Comparison of ENCODE assay signal across 18 mouse cellular contexts in genomic region chr4:66310315-66311020, GRCm38 (mm10).
DNase-seq lines count a peak whose midpoint lies in the region; ATAC-seq and TF ChIP-seq lines count a peak whose summit lies in the region.
"Had no signal": no experiment of that assay in that cellular context is flagged by ENCODE, and none has a peak within 500 bp of the region (broad histone marks: within the 10 kb centered on the region; RNA-seq: fewer than 3 reads in every experiment).

No protein-coding gene starts in this region.

- 52% methylated on average over 7 of the region's 7 CpGs for WGBS in forebrain, embryonic 14.5 days
- WGBS in forebrain, embryonic 11.5 days = 75% methylated on average over 7 of the region's 7 CpGs
- 70% methylated on average over 7 of the region's 7 CpGs for WGBS in midbrain, embryonic 15.5 days
- WGBS in midbrain, postnatal 0 days = 68% methylated on average over 7 of the region's 7 CpGs
- WGBS in thymus, adult 2 months = 92% methylated on average over 7 of the region's 7 CpGs

- no peak overlapping the region for H3K4me3 ChIP-seq in forebrain, embryonic 14.5 days (ENCODE audit: low read depth, low read length)
- no peak overlapping the region for H3K4me3 ChIP-seq in forebrain, embryonic 11.5 days (ENCODE audit: low read depth, low read length)
- no peak overlapping the region for H3K4me3 ChIP-seq in midbrain, embryonic 15.5 days
- H3K4me3 ChIP-seq in midbrain, postnatal 0 days (ENCODE audit: low read depth, low read length) = no peak overlapping the region
- no peak overlapping the region for H3K4me3 ChIP-seq in thymus, adult 2 months (ENCODE audit: control insufficient read depth, insufficient read depth, low read length)
- H3K4me3 ChIP-seq: embryonic facial prominence, embryonic 13.5 days; heart, adult 2 months; heart, embryonic 12.5 days; hindbrain, embryonic 10.5 days; hindbrain, embryonic 15.5 days had no signal

- no peak overlapping the region for H3K27ac ChIP-seq in forebrain, embryonic 14.5 days (ENCODE audit: low read depth, low read length)
- no peak overlapping the region for H3K27ac ChIP-seq in forebrain, embryonic 11.5 days (ENCODE audit: low read depth, low read length)
- H3K27ac ChIP-seq in midbrain, embryonic 15.5 days = no peak overlapping the region
- no peak overlapping the region for H3K27ac ChIP-seq in midbrain, postnatal 0 days (ENCODE audit: low read depth, low read length)
- H3K27ac ChIP-seq in thymus, adult 2 months (ENCODE audit: control insufficient read depth, insufficient read depth, low read length) = no peak overlapping the region
- H3K27ac ChIP-seq: embryonic facial prominence, embryonic 13.5 days; heart, adult 2 months; hindbrain, embryonic 10.5 days; hindbrain, embryonic 15.5 days had no signal

- TF ChIP-seq POLR2A in brain, embryonic 14.5 days (IDR thresholded peaks at IDR 0.05; ENCODE audit: borderline replicate concordance, extremely low read depth, insufficient read depth, insufficient read length, poor library complexity, severe bottlenecking) = no peak
- no peak for TF ChIP-seq POLR2A in thymus, adult 2 months (IDR thresholded peaks at IDR 0.05; ENCODE audit: control insufficient read depth, extremely low read depth, insufficient read depth, low read length, poor library complexity)

- no peaks in the 10 kb centered on the region for H3K36me3 ChIP-seq in forebrain, embryonic 14.5 days (ENCODE audit: control insufficient read depth, insufficient read depth, low read length)
- no peaks in the 10 kb centered on the region for H3K36me3 ChIP-seq in forebrain, embryonic 11.5 days (ENCODE audit: control insufficient read depth, insufficient read depth, low read length)
- H3K36me3 ChIP-seq in midbrain, embryonic 15.5 days (replicated peaks) = no peaks in the 10 kb centered on the region
- H3K36me3 ChIP-seq in midbrain, postnatal 0 days (ENCODE audit: insufficient read depth, low read length) = no peaks in the 10 kb centered on the region
- no peaks in the 10 kb centered on the region for H3K36me3 ChIP-seq in thymus, adult 2 months (ENCODE audit: control insufficient read depth, insufficient read depth, low read length)
- H3K36me3 ChIP-seq: embryonic facial prominence, embryonic 13.5 days; heart, embryonic 12.5 days; hindbrain, embryonic 10.5 days; hindbrain, embryonic 15.5 days had no signal

- no peak overlapping the region for H3K9ac ChIP-seq in forebrain, embryonic 14.5 days (ENCODE audit: low read length)
- no peak overlapping the region for H3K9ac ChIP-seq in forebrain, embryonic 11.5 days (ENCODE audit: low read length)
- H3K9ac ChIP-seq in midbrain, embryonic 15.5 days = no peak overlapping the region
- H3K9ac ChIP-seq in midbrain, postnatal 0 days (replicated peaks; ENCODE audit: low read length, poor library complexity, severe bottlenecking) = no peak overlapping the region
- H3K9ac ChIP-seq: embryonic facial prominence, embryonic 13.5 days; heart, embryonic 12.5 days; hindbrain, embryonic 15.5 days had no signal

- H3K9me3 ChIP-seq in forebrain, embryonic 14.5 days (replicated peaks; ENCODE audit: control insufficient read depth, low read length) = no peaks in the 10 kb centered on the region
- no peaks in the 10 kb centered on the region for H3K9me3 ChIP-seq in forebrain, embryonic 11.5 days (ENCODE audit: control insufficient read depth, low read length)
- H3K9me3 ChIP-seq in midbrain, embryonic 15.5 days = no peaks in the 10 kb centered on the region
- H3K9me3 ChIP-seq in midbrain, postnatal 0 days (ENCODE audit: low read length) = no peaks in the 10 kb centered on the region
- H3K9me3 ChIP-seq: embryonic facial prominence, embryonic 13.5 days; heart, embryonic 12.5 days; hindbrain, embryonic 10.5 days; hindbrain, embryonic 15.5 days had no signal

- no peak overlapping the region for H3K4me2 ChIP-seq in forebrain, embryonic 14.5 days (ENCODE audit: low read length)
- no peak overlapping the region for H3K4me2 ChIP-seq in forebrain, embryonic 11.5 days (ENCODE audit: low read depth, low read length, severe bottlenecking)
- H3K4me2 ChIP-seq in midbrain, embryonic 15.5 days = no peak overlapping the region
- H3K4me2 ChIP-seq in midbrain, postnatal 0 days (ENCODE audit: low read depth, low read length, poor library complexity, severe bottlenecking) = no peak overlapping the region
- H3K4me2 ChIP-seq: embryonic facial prominence, embryonic 13.5 days; heart, embryonic 12.5 days; hindbrain, embryonic 15.5 days had no signal

- ATAC-seq in forebrain, embryonic 14.5 days = no peak
- ATAC-seq in forebrain, embryonic 11.5 days (replicated peaks; ENCODE audit: low FRiP score) = no peak
- 0 out of 2 replicates have a peak, but pooled peaks have one; percentile 41 for ATAC-seq in midbrain, embryonic 15.5 days (replicated peaks)
- no peak for ATAC-seq in midbrain, postnatal 0 days (ENCODE audit: low FRiP score)
- ATAC-seq: inflammation-experienced regulatory T-cells, adult 6 months had no signal

- intact Hi-C loops in left cerebral cortex, postnatal 10 days (cut with DNase I) = no loop called here

- H3K4me1 ChIP-seq in forebrain, embryonic 14.5 days (ENCODE audit: control insufficient read depth, insufficient read depth, low read length) = peaks cover 8% of the 10 kb centered on the region; the same call in 1 of the 2 replicates
- H3K4me1 ChIP-seq in forebrain, embryonic 11.5 days (replicated peaks; ENCODE audit: control insufficient read depth, insufficient read depth, low read length) = peaks cover 5% of the 10 kb centered on the region; the same call in 1 of the 2 replicates
- H3K4me1 ChIP-seq in midbrain, embryonic 15.5 days = peaks cover 5% of the 10 kb centered on the region; the same call in 1 of the 2 replicates
- no peaks in the 10 kb centered on the region for H3K4me1 ChIP-seq in midbrain, postnatal 0 days (ENCODE audit: insufficient read depth, low read length)
- no peaks in the 10 kb centered on the region for H3K4me1 ChIP-seq in thymus, adult 2 months (replicated peaks; ENCODE audit: control insufficient read depth, insufficient read depth, low read length)
- H3K4me1 ChIP-seq: embryonic facial prominence, embryonic 13.5 days; heart, embryonic 12.5 days had no signal

- H3K27me3 ChIP-seq in forebrain, embryonic 14.5 days (replicated peaks; ENCODE audit: control insufficient read depth, insufficient read depth, low read length) = no peaks in the 10 kb centered on the region
- H3K27me3 ChIP-seq in forebrain, embryonic 11.5 days (ENCODE audit: control insufficient read depth, insufficient read depth, low read length) = no peaks in the 10 kb centered on the region
- no peaks in the 10 kb centered on the region for H3K27me3 ChIP-seq in midbrain, embryonic 15.5 days (replicated peaks)
- H3K27me3 ChIP-seq in midbrain, postnatal 0 days (ENCODE audit: insufficient read depth, low read length) = no peaks in the 10 kb centered on the region
- H3K27me3 ChIP-seq in thymus, adult 2 months (ENCODE audit: control insufficient read depth, insufficient read depth, low read length) = no peaks in the 10 kb centered on the region
- H3K27me3 ChIP-seq: embryonic facial prominence, embryonic 13.5 days; heart, embryonic 12.5 days; hindbrain, embryonic 15.5 days had no signal

- DNase-seq in forebrain, embryonic 14.5 days (ENCODE audit: low spot score) = peak; percentile 29
- no peak for DNase-seq in forebrain, embryonic 11.5 days (ENCODE audit: low spot score)
- DNase-seq in midbrain, postnatal 0 days (ENCODE audit: low spot score) = no peak
- DNase-seq in brain, embryonic 14.5 days (ENCODE audit: low read depth) = peak; percentile 60
- DNase-seq in thymus, adult 2 months = no peak
- DNase-seq in left cerebral cortex, postnatal 10 days (ENCODE audit: extremely low spot score in 1 of 2, low spot score in 2 of 2) = no peak
- DNase-seq: adrenal gland, postnatal 10 days; cerebellum, adult 18-20 months; cerebellum, adult 9-11 months; cerebellum, postnatal 36 days; gastrocnemius, postnatal 10 days; heart, adult 2 months had no signal

- no peak for TF ChIP-seq CTCF in midbrain, postnatal 0 days (IDR thresholded peaks at IDR 0.05)
- TF ChIP-seq CTCF in brain, embryonic 14.5 days (IDR thresholded peaks at IDR 0.05; ENCODE audit: borderline replicate concordance, extremely low read depth, insufficient read depth, insufficient read length) = 0 out of 2 replicates have a peak, but pooled peaks have one; percentile 6
- TF ChIP-seq CTCF in thymus, adult 2 months (IDR thresholded peaks at IDR 0.05; ENCODE audit: borderline replicate concordance, control insufficient read depth, extremely low read depth, insufficient read depth, low read length, poor library complexity) = no peak

Comparison
In these comparisons a context has a peak if more than half of its experiments do, and no peak if none do; other contexts are left out.
1. DNase-seq: peak in forebrain, embryonic 14.5 days (single experiment) and brain, embryonic 14.5 days (single experiment); none in forebrain, embryonic 11.5 days (single experiment), midbrain, postnatal 0 days (single experiment), thymus, adult 2 months (single experiment) and left cerebral cortex, postnatal 10 days (0 of 2).